Mouse (Mus musculus) lung, embryonic 14.5 days (tissue): ENCODE measurements at regions not wholly inside any gene's neighbourhood (a gene's known extent, or its start where the extent isn't known, plus 50 kb on each side); places are given as distances from the start of the nearest gene placed in this dataset.

ENCODE experiments used
- ATAC-seq: fragments of 200-750 bp; cut with Nextera tagmentation; 2 replicates; pipeline ENCODE4 v1.8.0; 2017; ENCODE audit warnings: mild to moderate bottlenecking, moderate TSS enrichment, moderate library complexity; ENCODE audit not compliant: insufficient read depth
- DNase-seq: peaks from one replicate; pipeline ENCODE4 v3.0.0-alpha.2; 2015
- H3K27ac ChIP-seq: fragments of 300-500 bp; sonication (generic); 2 replicates; pipeline ENCODE4 v1.5.1; 2014; ENCODE audit warnings: low read depth, mild to moderate bottlenecking, moderate library complexity
- H3K27me3 ChIP-seq: fragments of 300-500 bp; sonication (generic); 2 replicates; pipeline ENCODE4 v1.6.1; 2014; ENCODE audit warnings: low read length, control low read depth; ENCODE audit not compliant: insufficient read depth
- H3K36me3 ChIP-seq: fragments of 300-500 bp; sonication (generic); 2 replicates; pipeline ENCODE4 v1.6.1; 2014; ENCODE audit warnings: control low read depth; ENCODE audit not compliant: insufficient read depth
- H3K4me1 ChIP-seq: fragments of 300-500 bp; sonication (generic); 2 replicates; pipeline ENCODE4 v1.6.1; 2014; ENCODE audit warnings: antibody characterized with exemption, control low read depth; ENCODE audit not compliant: insufficient read depth
- H3K4me2 ChIP-seq: fragments of 300-500 bp; sonication (generic); 2 replicates; pipeline ENCODE4 v1.6.1; 2014; ENCODE audit warnings: mild to moderate bottlenecking
- H3K4me3 ChIP-seq: fragments of 300-500 bp; sonication (generic); 2 replicates; pipeline ENCODE4 v1.5.1; 2014; ENCODE audit warnings: low read depth, low read length
- H3K9ac ChIP-seq: fragments of 300-500 bp; sonication (generic); 2 replicates; pipeline ENCODE4 v1.6.1; 2014
- H3K9me3 ChIP-seq: fragments of 300-500 bp; sonication (generic); 2 replicates; pipeline ENCODE4 v1.6.1; 2016; ENCODE audit warnings: low read depth, low read length, control low read depth
- CTCF ChIP-seq: IDR thresholded peaks from 2 replicates; pipeline ENCODE4 v1.5.1; 2016; ENCODE audit warnings: antibody characterized with exemption, low read depth
- WGBS: fragments of 180-500 bp; shearing (Covaris S2); extraction: QIAGEN DNeasy Blood & Tissue Kit; methylation state at CpG from one replicate; pipeline ENCODE4 v1.1.7; 2014; 5-methylcytosine and 5-hydroxymethylcytosine counted together

DNA sequence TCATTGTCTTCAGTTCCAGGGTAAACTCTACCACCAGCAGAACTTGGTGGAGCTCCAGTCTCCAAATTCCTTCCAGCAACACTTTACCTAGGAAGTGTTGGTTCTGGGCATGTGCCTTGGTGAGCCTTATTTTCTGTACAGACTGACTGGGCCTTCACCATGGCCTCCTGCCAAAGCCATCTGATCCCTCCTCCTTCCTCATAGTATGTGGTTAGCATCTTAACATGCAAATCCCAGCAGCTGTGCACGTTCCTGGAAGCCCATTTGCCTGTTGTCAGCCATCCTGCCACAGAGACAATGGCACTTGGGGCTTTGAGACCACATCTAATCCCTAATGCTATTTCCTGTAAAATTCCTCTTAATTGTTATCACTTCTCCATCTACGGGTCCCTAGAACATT is 206.7 kb upstream of the Myt1l start:
- ATAC-seq (no peak), DNase-seq (no peak)
- Histone ChIP-seq H3K4me3 (no peak overlapping the region), H3K27ac (no peak overlapping the region), H3K36me3 (no peaks in the 10 kb centered on the region), H3K4me1 (no peaks in the 10 kb centered on the region), H3K9ac (no peak overlapping the region), H3K9me3 (no peaks in the 10 kb centered on the region), H3K27me3 (no peaks in the 10 kb centered on the region), H3K4me2 (no peak overlapping the region)
- TF ChIP-seq CTCF, result no peak
- 49% methylated on average over 2 of the region's 2 CpGs for WGBS

DNA sequence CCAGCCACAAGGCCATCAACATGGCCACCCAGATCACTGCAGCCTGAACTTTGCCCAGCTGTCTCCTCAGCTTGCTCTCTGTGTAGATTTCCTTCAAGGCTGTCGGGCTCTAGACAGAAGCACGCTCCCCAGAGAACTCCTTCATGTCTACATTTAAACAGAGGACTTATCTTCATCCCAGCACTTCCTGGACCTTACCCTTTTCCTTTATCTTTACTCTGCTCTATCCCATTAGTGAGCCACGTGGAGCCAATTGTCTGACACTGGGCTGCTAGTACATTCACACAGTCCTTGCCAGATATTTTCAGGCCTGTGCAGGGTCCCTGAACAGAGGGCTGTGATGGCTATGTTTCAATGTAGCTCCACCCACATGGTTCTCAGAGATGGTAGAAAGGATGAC is 204.7 kb upstream of the Myt1l start:
- no peaks in the 10 kb centered on the region for H3K9me3 ChIP-seq
- 45% methylated on average over 3 of the region's 3 CpGs for WGBS
- no peak for TF ChIP-seq CTCF
- no peaks in the 10 kb centered on the region for H3K4me1 ChIP-seq
- H3K9ac ChIP-seq, result no peak overlapping the region
- H3K4me3 ChIP-seq, result no peak overlapping the region
- H3K27me3 ChIP-seq, result no peaks in the 10 kb centered on the region
- no peaks in the 10 kb centered on the region for H3K36me3 ChIP-seq
- no peak overlapping the region for H3K27ac ChIP-seq
- H3K4me2 ChIP-seq, result no peak overlapping the region
- ATAC-seq, result no peak
- no peak for DNase-seq

GRCm38 (mm10) chr12:29335839-29336469 is 192.2 kb upstream of the Myt1l start:
- H3K27ac ChIP-seq, result no peak overlapping the region
- H3K27me3 ChIP-seq, result no peaks in the 10 kb centered on the region
- H3K36me3 ChIP-seq, result no peaks in the 10 kb centered on the region
- no peak overlapping the region for H3K4me2 ChIP-seq
- H3K9me3 ChIP-seq, result no peaks in the 10 kb centered on the region
- ATAC-seq (no peak), DNase-seq (no peak)
- no peak for TF ChIP-seq CTCF
- no peaks in the 10 kb centered on the region for H3K4me1 ChIP-seq
- 71% methylated on average over 3 of the region's 3 CpGs for WGBS
- H3K9ac ChIP-seq, result no peak overlapping the region
- no peak overlapping the region for H3K4me3 ChIP-seq

DNA sequence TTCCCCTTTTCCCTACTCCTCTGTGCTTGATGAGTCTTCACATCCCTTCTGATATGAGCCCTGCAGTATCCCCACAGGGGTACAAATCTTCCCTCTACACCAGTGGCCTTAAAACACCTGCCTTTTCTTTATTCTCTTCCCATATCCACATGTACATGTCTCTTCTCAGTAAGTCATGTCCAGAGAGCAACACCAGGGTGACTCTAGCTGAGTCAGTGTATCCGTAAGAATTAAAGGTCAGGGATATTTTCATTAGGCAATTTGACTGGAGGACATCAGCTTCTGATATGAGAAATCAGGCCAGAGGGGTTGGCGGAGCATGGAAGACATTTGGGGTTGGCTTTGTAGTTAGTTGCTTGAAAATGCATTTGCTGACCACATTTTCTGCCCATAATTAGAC is 190.8 kb upstream of the Myt1l start:
- Histone ChIP-seq H3K4me2 (no peak overlapping the region), H3K27ac (no peak overlapping the region), H3K9me3 (no peaks in the 10 kb centered on the region), H3K36me3 (no peaks in the 10 kb centered on the region), H3K9ac (no peak overlapping the region), H3K27me3 (no peaks in the 10 kb centered on the region), H3K4me1 (no peaks in the 10 kb centered on the region), H3K4me3 (no peak overlapping the region)
- no peak for DNase-seq
- no peak for TF ChIP-seq CTCF
- WGBS, result 80% methylated on average over 2 of the region's 2 CpGs
- no peak for ATAC-seq

DNA sequence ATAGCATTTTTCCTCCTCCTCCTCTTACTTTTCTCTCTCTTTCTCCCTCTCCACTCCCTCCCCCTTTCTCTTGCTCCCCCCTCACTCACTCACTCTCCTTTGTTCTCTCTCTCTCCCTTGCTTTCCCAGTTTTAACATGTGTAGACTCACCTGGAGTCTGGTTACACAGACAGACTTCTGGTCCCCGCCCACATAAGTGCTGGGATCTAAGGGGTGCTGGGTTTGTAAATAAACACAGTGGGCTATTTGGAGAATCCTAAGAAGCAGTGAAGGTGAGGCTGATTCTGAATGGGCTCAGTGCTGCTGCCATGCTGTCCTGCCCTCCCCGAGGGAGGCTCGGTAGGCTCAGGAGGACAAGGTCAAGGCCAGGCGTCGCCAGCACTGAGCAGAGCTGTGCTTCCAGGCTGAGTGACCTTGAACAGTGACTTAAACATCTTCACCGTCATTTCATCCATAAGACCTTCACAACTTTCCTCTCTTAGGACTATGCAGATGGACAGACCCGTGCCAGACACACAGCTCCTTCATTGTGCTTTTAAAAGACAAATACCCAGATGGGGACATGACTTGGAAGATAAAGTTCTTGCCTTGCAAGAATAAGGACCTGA is 186.7 kb upstream of the Myt1l start:
- Histone ChIP-seq H3K4me1 (no peaks in the 10 kb centered on the region), H3K36me3 (no peaks in the 10 kb centered on the region), H3K4me2 (no peak overlapping the region), H3K27me3 (no peaks in the 10 kb centered on the region), H3K4me3 (no peak overlapping the region), H3K9me3 (no peaks in the 10 kb centered on the region), H3K27ac (no peak overlapping the region), H3K9ac (no peak overlapping the region)
- ATAC-seq (no peak), DNase-seq (no peak)
- TF ChIP-seq CTCF, result no peak
- WGBS, result 37% methylated on average over 7 of the region's 7 CpGs

DNA sequence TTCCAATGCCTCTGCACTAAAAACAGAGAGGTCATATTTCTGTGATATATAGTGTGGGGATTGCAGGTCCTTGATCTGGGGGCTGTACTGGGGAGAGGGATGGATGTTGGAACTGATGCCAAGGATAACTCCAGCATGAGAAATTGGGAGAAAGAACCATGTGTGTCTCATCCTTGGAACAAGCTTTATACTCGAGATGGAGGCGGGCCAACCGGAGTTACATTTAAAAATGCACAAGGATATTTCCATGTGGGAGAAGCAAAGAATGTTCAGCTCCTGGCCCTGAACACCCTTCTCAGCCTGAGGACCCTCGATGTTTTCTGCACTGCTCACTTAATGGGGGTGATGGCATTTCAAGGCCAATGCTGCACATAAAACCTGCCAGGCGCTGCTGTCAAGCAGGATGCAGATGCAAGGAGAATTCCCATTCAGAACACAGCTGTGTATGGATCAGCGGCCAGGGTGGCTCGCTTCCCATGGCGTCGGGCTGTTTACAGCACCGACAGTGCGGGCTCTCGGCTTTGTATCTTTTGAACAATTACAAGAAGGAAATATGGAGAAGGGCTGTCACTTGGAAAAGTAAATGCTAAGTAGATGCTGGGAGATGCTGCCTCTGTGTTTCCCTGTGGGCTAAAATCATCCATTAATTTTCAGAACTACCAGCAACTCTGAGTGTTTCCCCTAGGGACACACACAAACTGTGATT is 184.9 kb upstream of the Myt1l start:
- H3K9ac ChIP-seq, result no peak overlapping the region
- TF ChIP-seq CTCF, result no peak
- no peak overlapping the region for H3K4me2 ChIP-seq
- 49% methylated on average over 12 of the region's 12 CpGs for WGBS
- no peaks in the 10 kb centered on the region for H3K4me1 ChIP-seq
- H3K9me3 ChIP-seq, result no peaks in the 10 kb centered on the region
- ATAC-seq (peak; percentile 35; the same call in 1 of the 2 replicates), DNase-seq (peak; percentile 56)
- H3K4me3 ChIP-seq, result no peak overlapping the region
- H3K27me3 ChIP-seq, result no peaks in the 10 kb centered on the region
- no peak overlapping the region for H3K27ac ChIP-seq
- no peaks in the 10 kb centered on the region for H3K36me3 ChIP-seq

DNA sequence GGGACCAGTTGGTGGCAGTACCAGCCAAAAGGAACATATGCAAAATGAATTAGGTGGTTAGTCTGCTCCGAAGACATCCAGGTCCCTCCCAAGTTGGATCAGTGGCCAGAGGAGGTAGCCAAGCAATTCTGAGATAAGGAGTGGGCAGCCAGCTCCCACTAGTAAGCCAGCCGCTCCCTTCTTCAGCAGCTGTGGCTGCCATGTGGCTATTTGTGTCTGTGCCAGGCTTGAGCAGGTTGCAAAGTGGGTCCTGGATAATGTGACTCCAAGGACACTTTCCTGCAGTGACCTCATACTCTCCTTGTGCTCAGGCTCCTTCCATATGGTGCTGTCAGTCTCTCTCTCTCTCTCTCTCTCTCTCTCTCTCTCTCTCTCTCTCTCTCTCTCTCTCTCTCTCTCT is 179.5 kb upstream of the Myt1l start:
- no peak for TF ChIP-seq CTCF
- Histone ChIP-seq H3K9me3 (no peaks in the 10 kb centered on the region), H3K36me3 (no peaks in the 10 kb centered on the region), H3K27ac (no peak overlapping the region), H3K9ac (no peak overlapping the region), H3K4me2 (no peak overlapping the region), H3K4me3 (no peak overlapping the region), H3K27me3 (no peaks in the 10 kb centered on the region), H3K4me1 (no peaks in the 10 kb centered on the region)
- ATAC-seq, result no peak
- DNase-seq, result no peak
- 64% methylated on average over 2 of the region's 2 CpGs for WGBS
